Mouse (Mus musculus) testis, adult 2 months (tissue): ENCODE measurements around the gene Tbc1d1.

Source experiments
- CTCF ChIP-seq: fragments of 200-500 bp; IDR thresholded peaks from 2 replicates; pipeline ENCODE4 v1.5.1; 2012; ENCODE audit warnings: low read depth, mild to moderate bottlenecking, inconsistent platforms, low read length, moderate library complexity; ENCODE audit not compliant: control insufficient read depth, insufficient read depth, insufficient replicate concordance
- POLR2A ChIP-seq: fragments of 200-500 bp; IDR thresholded peaks from 2 replicates; pipeline ENCODE4 v1.6.1; 2012; ENCODE audit warnings: low read depth, mild to moderate bottlenecking, inconsistent platforms, low read length, moderate library complexity; ENCODE audit not compliant: control insufficient read depth

GRCm38 (mm10) chr5:64133901-64134300 is 22.2 kb upstream of the Tbc1d1 start:
- TF ChIP-seq CTCF: no peak
- no peak for TF ChIP-seq POLR2A
